Mouse (Mus musculus) intestine, postnatal 0 days (tissue): ENCODE measurements at regions not wholly inside any gene's neighbourhood (a gene's known extent, or its start where the extent isn't known, plus 50 kb on each side); places are given as distances from the start of the nearest gene placed in this dataset.

Experiments
- ATAC-seq: fragments of 200-750 bp; cut with Nextera tagmentation; 2 replicates; pipeline ENCODE4 v1.8.0; 2017; ENCODE audit warnings: mild to moderate bottlenecking, moderate TSS enrichment, moderate library complexity
- H3K27ac ChIP-seq: fragments of 300-500 bp; sonication (generic); 2 replicates; pipeline ENCODE4 v1.5.1; 2014; ENCODE audit warnings: mild to moderate bottlenecking, low read depth, low read length, moderate library complexity
- H3K27me3 ChIP-seq: fragments of 300-500 bp; sonication (generic); replicated peaks from 2 replicates; pipeline ENCODE4 v1.6.1; 2014; ENCODE audit warnings: low read length, mixed read lengths; ENCODE audit not compliant: control insufficient read depth, insufficient read depth
- H3K36me3 ChIP-seq: fragments of 300-500 bp; sonication (generic); 2 replicates; pipeline ENCODE4 v1.6.1; 2014; ENCODE audit warnings: mild to moderate bottlenecking, moderate library complexity; ENCODE audit not compliant: control insufficient read depth, insufficient read depth
- H3K4me1 ChIP-seq: fragments of 300-500 bp; sonication (generic); replicated peaks from 2 replicates; pipeline ENCODE4 v1.6.1; 2014; ENCODE audit warnings: antibody characterized with exemption, low read length, mixed read lengths; ENCODE audit not compliant: control insufficient read depth, insufficient read depth
- H3K4me2 ChIP-seq: fragments of 300-500 bp; sonication (generic); replicated peaks from 2 replicates; pipeline ENCODE4 v1.6.1; 2014; ENCODE audit warnings: low read depth, mild to moderate bottlenecking, moderate library complexity
- H3K4me3 ChIP-seq: fragments of 300-500 bp; sonication (generic); 2 replicates; pipeline ENCODE4 v1.5.1; 2014; ENCODE audit warnings: low read depth, low read length
- H3K9ac ChIP-seq: fragments of 300-500 bp; sonication (generic); 2 replicates; pipeline ENCODE4 v1.6.1; 2014; ENCODE audit warnings: mild to moderate bottlenecking, low read depth, low read length
- H3K9me3 ChIP-seq: fragments of 300-500 bp; sonication (generic); 2 replicates; pipeline ENCODE4 v1.6.1; 2016; ENCODE audit warnings: mixed run types; ENCODE audit not compliant: control insufficient read depth
- CTCF ChIP-seq: sonication (generic); IDR thresholded peaks from 2 replicates; pipeline ENCODE4 v1.5.1; 2016; ENCODE audit warnings: low read depth, mild to moderate bottlenecking, control low read depth, antibody characterized with exemption, moderate library complexity
- WGBS: fragments of 180-500 bp; shearing (Covaris S2); extraction: QIAGEN DNeasy Blood & Tissue Kit; methylation state at CpG from one replicate; pipeline ENCODE4 v1.1.7; 2014; 5-methylcytosine and 5-hydroxymethylcytosine counted together

GRCm38 (mm10) chr8:57249061-57249460 is 71.7 kb upstream of the Hand2 start:
- no peak for TF ChIP-seq CTCF
- Histone ChIP-seq H3K36me3 (no peaks in the 10 kb centered on the region), H3K9me3 (no peaks in the 10 kb centered on the region), H3K27me3 (no peaks in the 10 kb centered on the region), H3K4me1 (no peaks in the 10 kb centered on the region), H3K4me3 (no peak overlapping the region), H3K9ac (no peak overlapping the region), H3K27ac (no peak overlapping the region), H3K4me2 (no peak overlapping the region)
- WGBS: 77% methylated on average over 5 of the region's 5 CpGs
- ATAC-seq: no peak
